Mouse (Mus musculus) forebrain, postnatal 0 days (tissue): ENCODE results near the gene Xpa. TPM values are rescaled to one million over a fixed set of nuclear protein-coding genes. Genes with fewer than 3 reads are reported as not detected.
A peak's percentile ranks its signal among the peaks of the same experiment; 100 is the strongest.
"Not testable (repeated sequence)": the region's sequence is repeated elsewhere in the genome, so short reads cannot be mapped to it uniquely, and the experiment has no call there.

Experiments used
- ATAC-seq: fragments of 200-750 bp; cut with Nextera tagmentation; 2 replicates; pipeline ENCODE4 v1.8.0; 2017; ENCODE audit warnings: mild to moderate bottlenecking, moderate library complexity
- DNase-seq: peaks from one replicate; pipeline ENCODE4 v3.0.0-alpha.2; 2015
- H3K27ac ChIP-seq: fragments of 300-500 bp; sonication (generic); 2 replicates; pipeline ENCODE4 v1.5.1; 2014; ENCODE audit warnings: low read depth, mild to moderate bottlenecking, antibody characterized with exemption, low read length, moderate library complexity, mixed read lengths
- H3K27me3 ChIP-seq: fragments of 300-500 bp; sonication (generic); 2 replicates; pipeline ENCODE4 v1.6.1; 2014; ENCODE audit warnings: mild to moderate bottlenecking, low read length, mixed read lengths; ENCODE audit not compliant: insufficient read depth
- H3K36me3 ChIP-seq: fragments of 300-500 bp; sonication (generic); 2 replicates; pipeline ENCODE4 v1.6.1; 2014; ENCODE audit warnings: mild to moderate bottlenecking, moderate library complexity; ENCODE audit not compliant: insufficient read depth
- H3K4me1 ChIP-seq: fragments of 300-500 bp; sonication (generic); 2 replicates; pipeline ENCODE4 v1.6.1; 2014; ENCODE audit warnings: antibody characterized with exemption; ENCODE audit not compliant: insufficient read depth
- H3K4me2 ChIP-seq: fragments of 300-500 bp; sonication (generic); 2 replicates; pipeline ENCODE4 v1.6.1; 2014; ENCODE audit warnings: low read depth, mild to moderate bottlenecking, moderate library complexity
- H3K4me3 ChIP-seq: fragments of 300-500 bp; sonication (generic); 2 replicates; pipeline ENCODE4 v1.5.1; 2014; ENCODE audit warnings: low read depth, low read length, mixed read lengths
- H3K9ac ChIP-seq: fragments of 300-500 bp; sonication (generic); 2 replicates; pipeline ENCODE4 v1.6.1; 2014; ENCODE audit warnings: mild to moderate bottlenecking
- H3K9me3 ChIP-seq: fragments of 300-500 bp; sonication (generic); 2 replicates; pipeline ENCODE4 v1.6.1; 2016; ENCODE audit warnings: low read length
- CTCF ChIP-seq: sonication (generic); IDR thresholded peaks from 2 replicates; pipeline ENCODE4 v1.5.1; 2016; ENCODE audit warnings: antibody characterized with exemption, control low read depth, low read depth
- WGBS: fragments of 180-500 bp; shearing (Covaris S2); extraction: QIAGEN DNeasy Blood & Tissue Kit; methylation state at CpG from one replicate; pipeline ENCODE4 v1.1.7; 2014; 5-methylcytosine and 5-hydroxymethylcytosine counted together
- polyA plus RNA-seq: library from polyadenylated mRNA; unstranded; fragments of >200 nt; fragmentation: Nextera tagmentation; extraction: Ambion mirVana; gene quantifications from 2 replicates; pipeline ENCODE4 v1.2.1, GENCODE M21; 2015
- total RNA-seq: library from RNA; depleted of rRNA; stranded (reverse); fragments of >200 nt; gene quantifications from 2 replicates; pipeline ENCODE4 v1.2.3, GENCODE M21; 2014

The Xpa gene
- total and polyA plus RNA-seq, 2 experiments from 2014 or later, result 33.8 to 44.5 TPM

DNA sequence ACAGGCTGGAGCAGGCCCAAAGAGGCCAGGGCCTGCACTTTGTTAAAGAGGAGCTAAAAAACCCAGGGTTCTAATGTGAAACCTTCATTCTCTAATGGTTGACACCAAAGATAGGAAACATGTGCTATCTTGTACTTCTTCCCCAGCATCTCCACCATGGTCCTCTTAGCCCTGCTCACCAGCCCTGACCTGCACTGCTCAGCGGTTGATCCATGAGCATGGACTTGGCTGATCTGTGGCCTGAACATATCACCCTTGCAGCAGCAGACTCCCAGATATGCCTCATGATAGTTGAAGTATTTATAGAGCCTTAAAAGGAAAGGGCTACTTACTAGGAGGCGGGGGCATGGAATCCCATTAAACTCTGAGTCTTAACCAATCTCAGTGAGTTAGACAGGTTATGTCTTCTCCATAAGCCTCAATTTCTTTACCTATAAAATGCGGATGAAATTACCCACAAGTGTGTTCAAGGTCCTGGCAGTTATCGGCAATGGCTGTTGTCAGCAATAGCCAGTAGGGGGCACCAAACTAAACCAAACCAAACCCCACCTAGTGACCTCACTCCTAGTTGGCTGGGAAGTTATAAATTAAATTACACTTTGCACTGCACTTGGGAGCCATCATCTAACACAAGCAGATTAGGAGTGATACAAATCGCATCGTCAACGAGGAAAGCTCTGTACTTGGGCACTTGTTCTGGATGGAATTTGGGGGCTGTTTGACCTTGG lies 5.9 kb upstream of the Xpa start:
- ATAC-seq, result peak; percentile 88
- Histone ChIP-seq H3K9ac (peak overlapping the region; percentile 73), H3K9me3 (no peaks in the 10 kb centered on the region), H3K4me2 (peak overlapping the region; percentile 70), H3K36me3 (no peaks in the 10 kb centered on the region), H3K27me3 (peaks cover 4% of the 10 kb centered on the region; the same call in 1 of the 2 replicates), H3K27ac (peak overlapping the region; percentile 85), H3K4me1 (peaks cover 3% of the 10 kb centered on the region; the same call in 1 of the 2 replicates), H3K4me3 (peak overlapping the region; percentile 45)
- TF ChIP-seq CTCF, result peak; percentile 87
- DNase-seq, result peak; percentile 92
- 11% methylated on average over 7 of the region's 7 CpGs for WGBS

DNA sequence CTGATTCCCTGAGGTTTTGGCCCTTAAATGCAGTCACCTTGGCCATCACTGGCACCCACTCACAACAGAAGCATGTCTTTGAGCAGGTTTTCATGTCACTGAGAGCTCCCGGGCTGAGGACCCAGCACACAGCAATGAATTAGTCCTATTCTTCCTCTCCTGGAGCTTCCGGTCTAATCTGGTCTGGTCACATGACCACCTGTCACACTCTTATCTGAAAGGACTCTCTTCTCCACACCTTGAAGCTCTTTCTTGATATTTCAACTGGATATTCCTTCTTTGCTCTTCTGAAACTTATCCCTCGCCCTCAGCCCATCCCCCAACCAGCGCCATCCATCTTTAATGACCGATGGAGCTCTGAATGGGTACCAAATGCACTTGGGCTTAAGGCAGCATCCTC lies 2.0 kb upstream of the Xpa start:
- no peaks in the 10 kb centered on the region for H3K36me3 ChIP-seq
- no peak overlapping the region for H3K9ac ChIP-seq
- H3K27ac ChIP-seq, result no peak overlapping the region
- H3K4me3 ChIP-seq, result no peak overlapping the region
- peaks cover 4% of the 10 kb centered on the region; the same call in 1 of the 2 replicates for H3K27me3 ChIP-seq
- H3K9me3 ChIP-seq, result no peaks in the 10 kb centered on the region
- whole genome bisulfite sequencing, result 70% methylated on average over 5 of the region's 5 CpGs
- DNase-seq (no peak), ATAC-seq (no peak)
- peaks cover 18% of the 10 kb centered on the region; the same call in 1 of the 2 replicates for H3K4me1 ChIP-seq
- no peak for TF ChIP-seq CTCF
- H3K4me2 ChIP-seq, result no peak overlapping the region

DNA sequence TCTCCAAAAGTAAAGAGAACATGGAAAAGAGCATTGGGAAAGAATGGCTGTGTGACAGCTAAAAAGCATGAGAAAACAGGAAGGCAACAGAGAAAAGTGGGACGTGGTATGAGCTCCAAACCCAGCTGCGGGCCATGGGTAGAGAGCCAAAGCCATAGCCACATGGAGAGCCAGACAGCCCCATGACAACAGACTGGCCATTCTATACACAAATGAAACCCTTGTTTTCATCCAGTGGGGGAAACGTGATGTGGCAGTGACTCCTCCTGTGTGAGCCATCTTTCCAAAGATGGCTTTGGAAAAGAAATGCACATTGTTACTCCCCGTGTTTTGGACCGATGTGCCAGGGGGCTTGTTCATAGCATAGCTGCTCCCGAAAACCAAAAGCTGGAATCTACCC lies 402 bp upstream of the Xpa start:
- Histone ChIP-seq H3K4me3 (peak overlapping the region; percentile 73), H3K9me3 (no peaks in the 10 kb centered on the region), H3K4me2 (peak overlapping the region; percentile 77), H3K36me3 (no peaks in the 10 kb centered on the region), H3K4me1 (peaks cover 14% of the 10 kb centered on the region; the same call in 1 of the 2 replicates), H3K27me3 (peaks cover 4% of the 10 kb centered on the region; the same call in 1 of the 2 replicates), H3K27ac (peak overlapping the region; percentile 96), H3K9ac (peak overlapping the region; percentile 85)
- peak; percentile 54 for ATAC-seq
- TF ChIP-seq CTCF, result no peak
- 15% methylated on average over 6 of the region's 6 CpGs for WGBS
- DNase-seq, result no peak

DNA sequence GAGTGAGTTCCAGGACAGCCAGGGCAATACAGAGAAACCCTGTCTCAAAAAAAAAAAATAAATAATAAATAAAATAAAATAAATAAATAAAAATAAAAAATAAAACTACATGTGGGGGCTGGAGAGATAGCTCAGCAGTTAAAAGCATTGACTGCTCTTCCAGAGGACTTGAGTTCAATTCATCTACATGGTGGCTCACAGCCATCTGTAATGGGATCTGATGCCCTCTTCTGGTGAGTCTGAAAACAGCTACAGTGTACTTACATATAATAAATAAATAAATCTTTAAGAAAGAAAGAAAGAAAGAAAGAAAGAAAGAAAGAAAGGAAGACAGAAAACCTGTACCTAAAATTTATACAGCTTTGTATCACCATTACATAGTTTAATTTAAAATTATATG lies 4.1 kb downstream of the Xpa start:
- not testable (repeated sequence) for H3K27ac ChIP-seq, H3K9ac ChIP-seq, H3K27me3 ChIP-seq, H3K4me2 ChIP-seq, ATAC-seq, H3K4me3 ChIP-seq, DNase-seq, H3K9me3 ChIP-seq
- Histone ChIP-seq H3K4me1 (peaks cover 14% of the 10 kb centered on the region; the same call in 1 of the 2 replicates), H3K36me3 (peaks cover 35% of the 10 kb centered on the region)
- peak; percentile 42 for TF ChIP-seq CTCF

DNA sequence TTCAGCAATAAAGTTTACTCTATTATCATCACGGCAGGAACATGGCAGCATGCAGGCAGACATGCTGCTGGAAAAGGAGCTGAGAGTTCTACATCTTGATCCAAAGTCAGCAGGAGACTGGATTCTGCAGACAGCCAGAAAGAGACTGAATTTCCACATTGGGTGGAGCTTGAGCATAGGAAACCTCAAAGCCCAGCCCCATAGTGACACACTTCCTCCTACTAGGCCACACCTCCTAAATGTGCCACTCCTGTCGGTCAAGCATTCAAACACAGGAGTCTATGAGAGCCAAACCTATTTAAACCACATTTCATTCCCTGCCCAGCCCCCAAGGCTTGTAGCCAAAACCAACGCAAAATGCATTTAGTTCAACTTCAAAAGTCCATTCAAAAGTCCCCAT lies 9.6 kb downstream of the Xpa start:
- peaks cover 80% of the 10 kb centered on the region for H3K36me3 ChIP-seq
- H3K4me2 ChIP-seq, result no peak overlapping the region
- no peak for ATAC-seq
- 74% methylated on average over 3 of the region's 3 CpGs for WGBS
- no peak overlapping the region for H3K27ac ChIP-seq
- H3K9me3 ChIP-seq, result no peaks in the 10 kb centered on the region
- H3K27me3 ChIP-seq, result no peaks in the 10 kb centered on the region
- DNase-seq, result no peak
- no peak overlapping the region for H3K9ac ChIP-seq
- no peak overlapping the region for H3K4me3 ChIP-seq
- no peak for TF ChIP-seq CTCF
- H3K4me1 ChIP-seq, result no peaks in the 10 kb centered on the region

DNA sequence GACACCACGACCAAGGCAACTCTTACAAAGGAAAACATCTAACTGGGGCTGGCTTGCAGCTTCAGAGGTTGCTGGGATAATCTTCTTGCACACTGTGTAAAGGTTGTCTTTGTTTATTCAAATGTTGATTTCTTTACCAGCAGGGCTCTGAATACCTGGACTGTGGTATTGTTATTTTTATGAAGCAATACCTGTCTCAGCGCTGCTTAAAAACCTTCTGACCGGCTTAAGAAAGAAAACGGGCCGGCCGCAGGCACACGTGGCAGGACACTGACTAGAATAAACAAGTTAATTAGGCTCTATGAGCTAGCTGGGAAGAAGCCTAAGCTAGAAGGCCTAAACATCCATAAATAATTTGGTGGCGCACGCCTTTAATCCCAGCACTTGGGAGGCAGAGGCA lies 10.2 kb downstream of the Xpa start:
- no peak for DNase-seq
- Histone ChIP-seq H3K9me3 (no peaks in the 10 kb centered on the region), H3K4me3 (no peak overlapping the region), H3K27me3 (no peaks in the 10 kb centered on the region), H3K9ac (no peak overlapping the region), H3K36me3 (peaks cover 81% of the 10 kb centered on the region), H3K27ac (no peak overlapping the region), H3K4me1 (no peaks in the 10 kb centered on the region), H3K4me2 (no peak overlapping the region)
- TF ChIP-seq CTCF, result no peak
- 72% methylated on average over 9 of the region's 9 CpGs for WGBS
- ATAC-seq, result no peak

DNA sequence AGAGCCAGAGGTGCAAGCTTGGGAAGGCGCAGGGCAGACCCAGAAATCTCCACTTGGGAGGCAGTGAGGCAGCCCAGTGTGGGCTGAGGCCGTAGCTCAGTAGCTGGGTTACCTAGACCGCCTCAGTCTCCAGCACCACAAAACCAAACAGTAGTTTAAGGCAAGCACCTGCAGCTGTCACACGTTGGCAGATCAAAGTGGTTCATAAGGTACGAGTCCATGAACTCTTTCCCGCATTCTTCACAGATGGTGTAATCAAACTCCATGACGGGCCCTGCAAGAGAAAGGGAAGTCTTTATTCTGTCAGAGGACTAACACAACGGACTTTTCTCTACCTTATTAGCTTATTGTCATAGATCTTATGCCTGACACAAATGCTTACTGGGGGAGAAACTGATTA lies 10.7 kb downstream of the Xpa start:
- ATAC-seq, result no peak

More for the DNA sequence above, 10.7 kb downstream of the Xpa start:
- Histone ChIP-seq H3K4me2 (no peak overlapping the region), H3K36me3 (peaks cover 78% of the 10 kb centered on the region), H3K9me3 (no peaks in the 10 kb centered on the region), H3K27ac (no peak overlapping the region), H3K27me3 (no peaks in the 10 kb centered on the region), H3K4me1 (no peaks in the 10 kb centered on the region), H3K4me3 (no peak overlapping the region), H3K9ac (no peak overlapping the region)
- TF ChIP-seq CTCF, result no peak
- DNase-seq, result no peak
- WGBS, result 66% methylated on average over 8 of the region's 8 CpGs
